Mouse (Mus musculus) heart, embryonic 16.5 days (tissue): Measurements from ENCODE around the gene Gnat1. TPM values are rescaled to one million over a fixed set of nuclear protein-coding genes. Genes with fewer than 3 reads are reported as not detected.

Source experiments
- ATAC-seq: fragments of 200-750 bp; cut with Nextera tagmentation; replicated peaks from 2 replicates; pipeline ENCODE4 v1.8.0; 2017; ENCODE audit warnings: moderate number of reproducible peaks; ENCODE audit not compliant: insufficient read depth, low FRiP score; ENCODE audit errors: extremely low read depth
- H3K27ac ChIP-seq: fragments of 300-500 bp; sonication (generic); 2 replicates; pipeline ENCODE4 v1.5.1; 2014; ENCODE audit warnings: mild to moderate bottlenecking, low read length, control low read depth, moderate library complexity
- H3K27me3 ChIP-seq: fragments of 300-500 bp; sonication (generic); 2 replicates; pipeline ENCODE4 v1.6.1; 2014; ENCODE audit warnings: low read length, mixed read lengths; ENCODE audit not compliant: control insufficient read depth, insufficient read depth
- H3K36me3 ChIP-seq: fragments of 300-500 bp; sonication (generic); 2 replicates; pipeline ENCODE4 v1.6.1; 2014; ENCODE audit not compliant: control insufficient read depth, insufficient read depth
- H3K4me1 ChIP-seq: fragments of 300-500 bp; sonication (generic); 2 replicates; pipeline ENCODE4 v1.6.1; 2014; ENCODE audit warnings: low read length, mixed read lengths; ENCODE audit not compliant: control insufficient read depth, insufficient read depth
- H3K4me2 ChIP-seq: fragments of 300-500 bp; sonication (generic); 2 replicates; pipeline ENCODE4 v1.6.1; 2014; ENCODE audit warnings: low read depth, mild to moderate bottlenecking, control low read depth, low read length
- H3K4me3 ChIP-seq: fragments of 300-500 bp; sonication (generic); 2 replicates; pipeline ENCODE4 v1.5.1; 2014; ENCODE audit warnings: mild to moderate bottlenecking, control low read depth, low read length
- H3K9ac ChIP-seq: fragments of 300-500 bp; sonication (generic); 2 replicates; pipeline ENCODE4 v1.6.1; 2014; ENCODE audit warnings: low read length, control low read depth
- H3K9me3 ChIP-seq: fragments of 300-500 bp; sonication (generic); replicated peaks from 2 replicates; pipeline ENCODE4 v1.6.1; 2016; ENCODE audit warnings: low read length; ENCODE audit not compliant: control insufficient read depth
- WGBS: fragments of 180-500 bp; shearing (Covaris S2); extraction: QIAGEN DNeasy Blood & Tissue Kit; methylation state at CpG from one replicate; pipeline ENCODE4 v1.1.7; 2014; 5-methylcytosine and 5-hydroxymethylcytosine counted together
- polyA plus RNA-seq: library from polyadenylated mRNA; unstranded; fragments of >200 nt; fragmentation: Nextera tagmentation; extraction: Ambion mirVana; gene quantifications from 2 replicates; pipeline ENCODE4 v1.2.1, GENCODE M21; 2015

Gene Gnat1
- polyA plus RNA-seq = 0.39 TPM in 2 replicates

GRCm38 (mm10) chr9:107679501-107679900 is at the start of gene Gnat1:
Gene Gnat1, minus strand, starts transcription at chr9:107679712.
- Histone ChIP-seq H3K4me1 (peaks cover 6% of the 10 kb centered on the region; the same call in 1 of the 2 replicates), H3K27ac (no peak within 1 kb of the TSS), H3K4me2 (no peak within 1 kb of the TSS), H3K9me3 (no peaks in the 10 kb centered on the region), H3K27me3 (peaks cover 32% of the 10 kb centered on the region), H3K4me3 (no peak within 1 kb of the TSS), H3K9ac (no peak within 1 kb of the TSS), H3K36me3 (no peaks in the 10 kb centered on the region)
- WGBS = 46% methylated on average over 5 of the region's 5 CpGs
- no peak for ATAC-seq

GRCm38 (mm10) chr9:107728919-107729670 is 49.6 kb upstream of the Gnat1 start:
- H3K27ac ChIP-seq = no peak overlapping the region
- H3K27me3 ChIP-seq = peaks cover 3% of the 10 kb centered on the region
- no peak overlapping the region for H3K4me2 ChIP-seq
- H3K9me3 ChIP-seq = no peaks in the 10 kb centered on the region
- ATAC-seq = no peak
- no peak overlapping the region for H3K4me3 ChIP-seq
- 53% methylated on average over 6 of the region's 6 CpGs for WGBS
- no peaks in the 10 kb centered on the region for H3K36me3 ChIP-seq
- no peak overlapping the region for H3K9ac ChIP-seq
- H3K4me1 ChIP-seq = peaks cover 7% of the 10 kb centered on the region; the same call in 1 of the 2 replicates

- Histone ChIP-seq H3K9me3 (no peaks in the 10 kb centered on the region), H3K4me3 (no peak overlapping the region), H3K27ac (no peak overlapping the region), H3K4me1 (peaks cover 17% of the 10 kb centered on the region), H3K4me2 (no peak overlapping the region), H3K9ac (no peak overlapping the region), H3K36me3 (no peaks in the 10 kb centered on the region), H3K27me3 (no peaks in the 10 kb centered on the region)
- no peak for ATAC-seq
- WGBS = 57% methylated on average over 3 of the region's 3 CpGs
Observed at GRCm38 (mm10) chr9:107727041-107727440, 47.5 kb upstream of the Gnat1 start.

- H3K9ac ChIP-seq = no peak overlapping the region
- H3K36me3 ChIP-seq = no peaks in the 10 kb centered on the region
- no peaks in the 10 kb centered on the region for H3K9me3 ChIP-seq
- ATAC-seq = no peak
- H3K4me1 ChIP-seq = peaks cover 17% of the 10 kb centered on the region
- peak overlapping the region; percentile 54 for H3K27ac ChIP-seq
- H3K4me2 ChIP-seq = no peak overlapping the region
- H3K4me3 ChIP-seq = no peak overlapping the region
- no peaks in the 10 kb centered on the region for H3K27me3 ChIP-seq
- WGBS = 90% methylated on average over 1 of the region's 1 CpGs
Observed at GRCm38 (mm10) chr9:107724796-107725195, 45.3 kb upstream of the Gnat1 start.

GRCm38 (mm10) chr9:107723794-107724531 is 44.5 kb upstream of the Gnat1 start:
- peak; percentile 43 for ATAC-seq
- 0 out of 2 replicates have a peak overlapping the region, but pooled peaks have one; percentile 4 for H3K4me3 ChIP-seq
- WGBS = 4% methylated on average over 11 of the region's 11 CpGs
- H3K27ac ChIP-seq = peak overlapping the region; percentile 61
- peak overlapping the region; percentile 52 for H3K4me2 ChIP-seq
- no peaks in the 10 kb centered on the region for H3K36me3 ChIP-seq
- H3K27me3 ChIP-seq = no peaks in the 10 kb centered on the region
- H3K9me3 ChIP-seq = no peaks in the 10 kb centered on the region
- peaks cover 17% of the 10 kb centered on the region for H3K4me1 ChIP-seq
- H3K9ac ChIP-seq = peak overlapping the region; percentile 14; the same call in 1 of the 2 replicates

- Histone ChIP-seq H3K27me3 (no peaks in the 10 kb centered on the region), H3K4me3 (no peak overlapping the region), H3K9me3 (no peaks in the 10 kb centered on the region), H3K36me3 (no peaks in the 10 kb centered on the region), H3K9ac (no peak overlapping the region; the same call in 1 of the 2 replicates), H3K27ac (peak overlapping the region; percentile 61), H3K4me2 (peak overlapping the region; percentile 52), H3K4me1 (peaks cover 17% of the 10 kb centered on the region)
- ATAC-seq = no peak
- WGBS = 23% methylated on average over 6 of the region's 6 CpGs
Observed at GRCm38 (mm10) chr9:107723292-107723691, 43.8 kb upstream of the Gnat1 start.

- Histone ChIP-seq H3K4me2 (no peak overlapping the region), H3K9ac (no peak overlapping the region), H3K9me3 (no peaks in the 10 kb centered on the region), H3K27ac (no peak overlapping the region), H3K36me3 (no peaks in the 10 kb centered on the region), H3K27me3 (no peaks in the 10 kb centered on the region; the same call in 1 of the 2 replicates), H3K4me3 (no peak overlapping the region), H3K4me1 (peaks cover 24% of the 10 kb centered on the region)
- 73% methylated on average over 10 of the region's 10 CpGs for WGBS
- ATAC-seq = no peak
Observed at GRCm38 (mm10) chr9:107718781-107719540, 39.4 kb upstream of the Gnat1 start.

GRCm38 (mm10) chr9:107716951-107717350 is 37.4 kb upstream of the Gnat1 start:
- Histone ChIP-seq H3K27ac (no peak overlapping the region), H3K4me2 (no peak overlapping the region), H3K4me1 (peaks cover 21% of the 10 kb centered on the region), H3K4me3 (no peak overlapping the region), H3K36me3 (no peaks in the 10 kb centered on the region), H3K27me3 (no peaks in the 10 kb centered on the region; the same call in none of the 2 replicates), H3K9ac (0 out of 2 replicates have a peak overlapping the region, but pooled peaks have one; percentile 17), H3K9me3 (no peaks in the 10 kb centered on the region)
- 33% methylated on average over 6 of the region's 6 CpGs for WGBS
- ATAC-seq = no peak
